Mouse (Mus musculus) kidney, postnatal 0 days (tissue): ENCODE results near the gene Gm10639. TPM values are rescaled to one million over a fixed set of nuclear protein-coding genes. Genes with fewer than 3 reads are reported as not detected.
A peak's percentile ranks its signal among the peaks of the same experiment; 100 is the strongest.
"Not testable (repeated sequence)": the region's sequence is repeated elsewhere in the genome, so short reads cannot be mapped to it uniquely, and the experiment has no call there.

Experiments
- ATAC-seq: fragments of 200-750 bp; cut with Nextera tagmentation; replicated peaks from 2 replicates; pipeline ENCODE4 v1.8.0; 2017; ENCODE audit warnings: low read depth, moderate number of reproducible peaks, moderate TSS enrichment, moderate library complexity; ENCODE audit not compliant: low FRiP score
- DNase-seq: peaks from one replicate; pipeline ENCODE4 v3.0.0-alpha.2; 2016; ENCODE audit warnings: low spot score
- H3K27ac ChIP-seq: fragments of 300-500 bp; sonication (generic); 2 replicates; pipeline ENCODE4 v1.5.1; 2014; ENCODE audit warnings: mild to moderate bottlenecking
- H3K27me3 ChIP-seq: fragments of 300-500 bp; sonication (generic); 2 replicates; pipeline ENCODE4 v1.6.1; 2014; ENCODE audit warnings: low read length, mixed read lengths; ENCODE audit not compliant: insufficient read depth
- H3K36me3 ChIP-seq: fragments of 300-500 bp; sonication (generic); 2 replicates; pipeline ENCODE4 v1.6.1; 2014; ENCODE audit warnings: low read length, mixed read lengths; ENCODE audit not compliant: insufficient read depth
- H3K4me1 ChIP-seq: fragments of 300-500 bp; sonication (generic); replicated peaks from 2 replicates; pipeline ENCODE4 v1.6.1; 2014; ENCODE audit warnings: antibody characterized with exemption, low read length, mixed read lengths; ENCODE audit not compliant: insufficient read depth
- H3K4me2 ChIP-seq: fragments of 300-500 bp; sonication (generic); 2 replicates; pipeline ENCODE4 v1.6.1; 2014; ENCODE audit warnings: mild to moderate bottlenecking, low read length, moderate library complexity, mixed read lengths
- H3K4me3 ChIP-seq: fragments of 300-500 bp; sonication (generic); replicated peaks from 2 replicates; pipeline ENCODE4 v1.5.1; 2014; ENCODE audit warnings: low read depth, low read length
- H3K9ac ChIP-seq: fragments of 300-500 bp; sonication (generic); 2 replicates; pipeline ENCODE4 v1.6.1; 2014; ENCODE audit warnings: low read depth, low read length
- H3K9me3 ChIP-seq: fragments of 300-500 bp; sonication (generic); replicated peaks from 2 replicates; pipeline ENCODE4 v1.6.1; 2016; ENCODE audit warnings: low read length, inconsistent platforms, mixed read lengths
- CTCF ChIP-seq: IDR thresholded peaks from 2 replicates; pipeline ENCODE4 v1.5.1; 2016; ENCODE audit warnings: antibody characterized with exemption, low read depth, mild to moderate bottlenecking, moderate library complexity
- WGBS: fragments of 180-500 bp; shearing (Covaris S2); extraction: QIAGEN DNeasy Blood & Tissue Kit; methylation state at CpG from one replicate; pipeline ENCODE4 v1.1.7; 2014; 5-methylcytosine and 5-hydroxymethylcytosine counted together
- polyA plus RNA-seq: library from polyadenylated mRNA; unstranded; fragments of >200 nt; fragmentation: Nextera tagmentation; extraction: Ambion mirVana; gene quantifications from 2 replicates; pipeline ENCODE4 v1.2.1, GENCODE M21; 2015

Gene Gm10639
- polyA plus RNA-seq = 77.2 and 80.9 TPM in 2 replicates

GRCm38 (mm10) chr9:78289723-78290122 is at the start of gene Gm10639:
Gene Gm10639 (plus strand): TSS chr9:78289923.
- ATAC-seq, H3K4me3 ChIP-seq, H3K4me1 ChIP-seq, DNase-seq, H3K27me3 ChIP-seq, H3K9me3 ChIP-seq, H3K4me2 ChIP-seq, H3K9ac ChIP-seq, H3K27ac ChIP-seq, H3K36me3 ChIP-seq: not testable (repeated sequence)
- WGBS = 74% methylated on average over 3 of the region's 3 CpGs

GRCm38 (mm10) chr9:78255683-78256470 is 33.8 kb upstream of the Gm10639 start:
- H3K4me1 ChIP-seq, H3K9ac ChIP-seq, DNase-seq, H3K9me3 ChIP-seq, H3K4me3 ChIP-seq, H3K27me3 ChIP-seq, H3K27ac ChIP-seq, H3K4me2 ChIP-seq, H3K36me3 ChIP-seq: not testable (repeated sequence)
- WGBS = 61% methylated on average over 4 of the region's 4 CpGs
- ATAC-seq = peak; percentile 91

GRCm38 (mm10) chr9:78256914-78257313 is 32.8 kb upstream of the Gm10639 start, which contains the start of gene Gm3776:
Gene Gm3776 (plus strand): TSS chr9:78257129.
- H3K27me3 ChIP-seq, H3K4me3 ChIP-seq, H3K4me1 ChIP-seq, H3K9me3 ChIP-seq, H3K27ac ChIP-seq, ATAC-seq, H3K36me3 ChIP-seq, H3K9ac ChIP-seq, DNase-seq, H3K4me2 ChIP-seq: not testable (repeated sequence)
- 87% methylated on average over 1 of the region's 3 CpGs for WGBS

- not testable (repeated sequence) for H3K4me2 ChIP-seq, H3K9ac ChIP-seq, H3K27me3 ChIP-seq, DNase-seq, H3K27ac ChIP-seq, H3K36me3 ChIP-seq, H3K4me3 ChIP-seq, H3K9me3 ChIP-seq, H3K4me1 ChIP-seq
- TF ChIP-seq CTCF = peak; percentile 49
- WGBS = 0% methylated on average over 1 of the region's 6 CpGs
- ATAC-seq = peak; percentile 43; the same call in 1 of the 2 replicates
Measured at GRCm38 (mm10) chr9:78259688-78260087, 30.0 kb upstream of the Gm10639 start.

- DNase-seq, H3K9me3 ChIP-seq, H3K27ac ChIP-seq, H3K4me1 ChIP-seq, H3K4me2 ChIP-seq, H3K36me3 ChIP-seq, H3K4me3 ChIP-seq, H3K9ac ChIP-seq, H3K27me3 ChIP-seq, ATAC-seq: not testable (repeated sequence)
- 86% methylated on average over 3 of the region's 3 CpGs for WGBS
Measured at GRCm38 (mm10) chr9:78270945-78271344, 18.8 kb upstream of the Gm10639 start.

- ATAC-seq = peak; percentile 90
- not testable (repeated sequence) for H3K4me3 ChIP-seq, DNase-seq
Measured at GRCm38 (mm10) chr9:78282002-78282711, 7.6 kb upstream of the Gm10639 start.

GRCm38 (mm10) chr9:78289063-78289462 is 660 bp upstream of the Gm10639 start:
- not testable (repeated sequence) for H3K27ac ChIP-seq, H3K4me2 ChIP-seq, H3K4me3 ChIP-seq, DNase-seq, H3K27me3 ChIP-seq, H3K9ac ChIP-seq, ATAC-seq, H3K36me3 ChIP-seq, H3K4me1 ChIP-seq, H3K9me3 ChIP-seq
- 75% methylated on average over 1 of the region's 1 CpGs for WGBS

More at GRCm38 (mm10) chr9:78282002-78282711, 7.6 kb upstream of the Gm10639 start:
- H3K36me3 ChIP-seq, H3K27ac ChIP-seq, H3K4me1 ChIP-seq, H3K9ac ChIP-seq, H3K9me3 ChIP-seq, H3K27me3 ChIP-seq, H3K4me2 ChIP-seq: not testable (repeated sequence)
- WGBS = 77% methylated on average over 4 of the region's 4 CpGs

- 86% methylated on average over 8 of the region's 8 CpGs for WGBS
- not testable (repeated sequence) for H3K9ac ChIP-seq, H3K4me3 ChIP-seq, H3K4me2 ChIP-seq, DNase-seq, H3K27me3 ChIP-seq, H3K9me3 ChIP-seq, H3K36me3 ChIP-seq, H3K27ac ChIP-seq, ATAC-seq, H3K4me1 ChIP-seq
Measured at GRCm38 (mm10) chr9:78292462-78292861, 2.7 kb downstream of the Gm10639 start.

- H3K9me3 ChIP-seq, H3K4me3 ChIP-seq, DNase-seq, H3K4me1 ChIP-seq, H3K36me3 ChIP-seq, H3K27ac ChIP-seq, H3K4me2 ChIP-seq, H3K27me3 ChIP-seq, H3K9ac ChIP-seq: not testable (repeated sequence)
- 78% methylated on average over 1 of the region's 1 CpGs for WGBS
- ATAC-seq = peak; percentile 79
Measured at GRCm38 (mm10) chr9:78293683-78294082, 4.0 kb downstream of the Gm10639 start.
